Mouse (Mus musculus) liver, embryonic 11.5 days (tissue): ENCODE measurements around the gene Arl4d. TPM values are rescaled to one million over a fixed set of nuclear protein-coding genes. Genes with fewer than 3 reads are reported as not detected.
"Not testable (repeated sequence)": the region's sequence is repeated elsewhere in the genome, so short reads cannot be mapped to it uniquely, and the experiment has no call there.

Experiments
- ATAC-seq: fragments of 200-750 bp; cut with Nextera tagmentation; replicated peaks from 2 replicates; pipeline ENCODE4 v1.8.0; 2017; ENCODE audit warnings: moderate number of reproducible peaks, mild to moderate bottlenecking, moderate TSS enrichment, moderate library complexity; ENCODE audit not compliant: low FRiP score
- DNase-seq: peaks from one replicate; pipeline ENCODE4 v3.0.0-alpha.2; 2017; ENCODE audit warnings: low spot score
- H3K27ac ChIP-seq: fragments of 300-500 bp; sonication (generic); 2 replicates; pipeline ENCODE4 v1.5.1; 2014; ENCODE audit warnings: mild to moderate bottlenecking, low read depth, low read length, control low read depth
- H3K27me3 ChIP-seq: fragments of 300-500 bp; sonication (generic); replicated peaks from 2 replicates; pipeline ENCODE4 v1.6.1; 2014; ENCODE audit warnings: low read length, mixed read lengths; ENCODE audit not compliant: control insufficient read depth, insufficient read depth
- H3K36me3 ChIP-seq: fragments of 300-500 bp; sonication (generic); 2 replicates; pipeline ENCODE4 v1.6.1; 2014; ENCODE audit warnings: mild to moderate bottlenecking, low read length, moderate library complexity, mixed read lengths; ENCODE audit not compliant: control insufficient read depth, insufficient read depth
- H3K4me1 ChIP-seq: fragments of 300-500 bp; sonication (generic); replicated peaks from 2 replicates; pipeline ENCODE4 v1.6.1; 2014; ENCODE audit warnings: low read length, mixed read lengths; ENCODE audit not compliant: control insufficient read depth, insufficient read depth
- H3K4me2 ChIP-seq: fragments of 300-500 bp; sonication (generic); 2 replicates; pipeline ENCODE4 v1.6.1; 2014; ENCODE audit warnings: mild to moderate bottlenecking, control low read depth, moderate library complexity
- H3K4me3 ChIP-seq: fragments of 300-500 bp; sonication (generic); 2 replicates; pipeline ENCODE4 v1.5.1; 2014; ENCODE audit warnings: low read depth, low read length, control low read depth
- H3K9ac ChIP-seq: fragments of 300-500 bp; sonication (generic); 2 replicates; pipeline ENCODE4 v1.6.1; 2014; ENCODE audit warnings: low read depth, low read length, control low read depth
- H3K9me3 ChIP-seq: fragments of 300-500 bp; sonication (generic); 2 replicates; pipeline ENCODE4 v1.6.1; 2016; ENCODE audit warnings: low read length, inconsistent platforms, mixed read lengths; ENCODE audit not compliant: control insufficient read depth
- WGBS: fragments of 180-500 bp; shearing (Covaris S2); extraction: QIAGEN DNeasy Blood & Tissue Kit; methylation state at CpG from one replicate; pipeline ENCODE4 v1.1.7; 2014; 5-methylcytosine and 5-hydroxymethylcytosine counted together
- polyA plus RNA-seq: library from polyadenylated mRNA; unstranded; fragments of >200 nt; fragmentation: Nextera tagmentation; extraction: Ambion mirVana; gene quantifications from 2 replicates; pipeline ENCODE4 v1.2.1, GENCODE M21; 2014

Gene Arl4d
- polyA plus RNA-seq, 1 experiment from 2014 or later, result 3.9 TPM

DNA sequence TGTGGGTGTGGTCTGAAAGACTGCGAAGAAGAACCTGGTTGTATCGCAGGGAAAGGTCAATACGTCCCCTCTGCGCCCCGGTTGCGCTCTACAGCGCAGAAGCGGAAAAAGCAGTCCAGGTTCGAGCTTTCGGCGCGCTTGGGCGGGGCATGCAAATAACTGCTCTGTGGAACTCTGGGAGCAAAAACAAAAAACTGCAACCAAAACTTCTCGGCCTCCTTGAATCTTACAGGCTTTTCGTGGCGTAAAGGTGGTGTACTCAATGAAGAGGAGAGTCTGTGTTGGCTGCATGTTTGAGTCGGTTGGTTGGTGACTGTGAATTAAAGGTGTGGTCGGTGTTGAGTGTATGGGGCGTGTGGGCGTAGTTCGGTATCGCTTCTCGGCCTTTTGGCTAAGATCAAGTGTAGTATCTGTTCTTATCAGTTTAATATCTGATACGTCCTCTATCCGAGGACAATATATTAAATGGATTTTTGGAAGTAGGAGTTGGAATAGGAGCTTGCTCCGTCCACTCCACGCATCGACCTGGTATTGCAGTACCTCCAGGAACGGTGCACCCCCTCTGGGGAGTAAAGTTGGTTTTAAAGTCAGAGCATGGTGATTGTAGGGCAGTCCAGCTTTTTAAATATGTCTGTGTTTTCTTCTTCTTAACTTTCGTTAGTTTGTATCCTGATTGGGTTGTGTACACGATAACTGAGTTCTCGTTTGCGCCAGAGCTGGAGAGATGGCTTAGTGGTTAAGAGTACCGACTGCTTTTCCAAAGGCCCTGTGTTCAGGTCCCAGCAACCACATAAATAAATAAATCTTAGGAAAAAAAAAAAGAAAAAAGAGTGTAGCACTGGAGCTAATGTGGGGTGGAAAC is 38.1 kb upstream of the Arl4d start, which contains the start of gene Rdm1:
TSS of gene Rdm1 (plus strand) at position 201 of the 862 bp plus-strand sequence.
- Histone ChIP-seq H3K9ac (peak within 1 kb of the TSS; percentile 72), H3K36me3 (no peaks in the 10 kb centered on the region), H3K4me3 (peak within 1 kb of the TSS; percentile 51), H3K27ac (peak within 1 kb of the TSS; percentile 100), H3K9me3 (no peaks in the 10 kb centered on the region), H3K4me2 (peak within 1 kb of the TSS; percentile 76), H3K4me1 (peaks cover 6% of the 10 kb centered on the region; the same call in 1 of the 2 replicates), H3K27me3 (no peaks in the 10 kb centered on the region)
- peak; percentile 91 for ATAC-seq
- peak; percentile 88 for DNase-seq
- WGBS, result under 1% methylated on average over 33 of the region's 34 CpGs

- DNase-seq, result peak; percentile 85
These were observed 37.3 kb upstream of the Arl4d start for GRCm38 (mm10) chr11:101627857-101628559.

GRCm38 (mm10) chr11:101628733-101629417 is 36.5 kb upstream of the Arl4d start:
- WGBS, result 69% methylated on average over 4 of the region's 5 CpGs
- not testable (repeated sequence) for H3K27ac ChIP-seq, DNase-seq, H3K36me3 ChIP-seq, H3K9me3 ChIP-seq, H3K4me1 ChIP-seq, ATAC-seq, H3K9ac ChIP-seq, H3K27me3 ChIP-seq
- Histone ChIP-seq H3K4me3 (peak overlapping the region; percentile 50; the same call in 1 of the 2 replicates), H3K4me2 (peak overlapping the region; percentile 74)

More at GRCm38 (mm10) chr11:101627857-101628559, 37.3 kb upstream of the Arl4d start:
- Histone ChIP-seq H3K36me3 (no peaks in the 10 kb centered on the region), H3K4me3 (peak overlapping the region; percentile 50), H3K9me3 (no peaks in the 10 kb centered on the region), H3K27me3 (no peaks in the 10 kb centered on the region), H3K9ac (peak overlapping the region; percentile 67), H3K4me1 (peaks cover 6% of the 10 kb centered on the region; the same call in 1 of the 2 replicates), H3K27ac (peak overlapping the region; percentile 100), H3K4me2 (peak overlapping the region; percentile 74)
- WGBS, result under 1% methylated on average over 33 of the region's 33 CpGs
- ATAC-seq, result peak; percentile 53

- ATAC-seq, result no peak
- H3K4me2 ChIP-seq, result no peak overlapping the region
- 75% methylated on average over 10 of the region's 10 CpGs for WGBS
- no peaks in the 10 kb centered on the region for H3K27me3 ChIP-seq
- no peak overlapping the region for H3K9ac ChIP-seq
- no peak for DNase-seq
- H3K4me1 ChIP-seq, result peaks cover under 1% of the 10 kb centered on the region; the same call in 1 of the 2 replicates
- no peaks in the 10 kb centered on the region for H3K36me3 ChIP-seq
- H3K27ac ChIP-seq, result no peak overlapping the region
- H3K4me3 ChIP-seq, result no peak overlapping the region
- no peaks in the 10 kb centered on the region for H3K9me3 ChIP-seq
These were observed 29.7 kb upstream of the Arl4d start for GRCm38 (mm10) chr11:101635660-101636059.

GRCm38 (mm10) chr11:101639761-101640160 is 25.6 kb upstream of the Arl4d start:
- 87% methylated on average over 4 of the region's 4 CpGs for WGBS
- no peak for DNase-seq
- no peaks in the 10 kb centered on the region for H3K27me3 ChIP-seq
- H3K9me3 ChIP-seq, result no peaks in the 10 kb centered on the region
- no peak for ATAC-seq
- no peak overlapping the region for H3K4me3 ChIP-seq
- H3K4me2 ChIP-seq, result no peak overlapping the region
- peaks cover 2% of the 10 kb centered on the region; the same call in 1 of the 2 replicates for H3K4me1 ChIP-seq
- no peaks in the 10 kb centered on the region for H3K36me3 ChIP-seq
- H3K27ac ChIP-seq, result no peak overlapping the region
- no peak overlapping the region for H3K9ac ChIP-seq

DNA sequence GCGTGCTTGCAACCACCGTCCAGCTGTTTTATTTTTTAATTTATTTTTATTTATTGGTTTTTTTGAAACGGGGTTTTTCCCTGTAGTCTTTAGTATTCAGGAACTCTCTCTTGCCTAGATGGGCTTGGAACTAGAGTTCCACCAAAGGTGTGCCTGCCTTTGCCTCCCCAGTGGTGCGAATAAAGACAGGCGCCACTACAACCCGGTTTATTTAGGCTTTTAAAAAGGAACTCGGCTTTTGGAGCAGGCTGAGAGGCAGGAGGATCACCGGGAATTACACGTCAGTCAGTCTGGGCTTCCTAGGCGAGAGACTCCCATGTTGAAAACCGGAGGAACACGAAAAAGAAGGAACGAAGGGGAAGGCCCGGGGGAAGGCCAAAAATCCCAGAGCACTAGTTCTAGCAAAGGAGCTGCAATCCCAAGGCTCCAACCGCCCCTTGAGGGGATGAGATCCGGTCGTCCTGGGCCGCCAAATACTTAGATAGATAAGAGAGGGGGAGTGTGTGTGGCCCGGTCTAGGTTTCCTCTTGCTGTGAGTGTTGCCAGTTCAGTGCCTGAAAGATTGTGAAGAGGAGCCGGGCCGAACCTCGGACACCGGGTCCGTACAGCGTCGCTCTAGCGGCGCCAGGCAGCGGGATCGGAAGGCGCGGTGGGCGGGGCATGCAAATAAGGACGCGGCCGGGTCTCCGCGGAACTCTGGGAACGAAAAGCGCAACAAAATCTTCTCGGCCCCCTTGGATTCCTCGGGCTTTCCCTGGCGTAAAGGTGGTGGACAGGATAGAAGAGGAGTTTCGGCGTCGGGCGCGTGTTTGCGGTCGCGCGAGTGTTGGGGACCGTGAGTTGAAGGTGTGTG is 24.3 kb upstream of the Arl4d start:
- WGBS, result 6% methylated on average over 50 of the region's 53 CpGs
- H3K9me3 ChIP-seq, H3K4me1 ChIP-seq, H3K36me3 ChIP-seq, H3K27me3 ChIP-seq: not testable (repeated sequence)
- Histone ChIP-seq H3K27ac (peak overlapping the region; percentile 70), H3K4me2 (peak overlapping the region; percentile 58), H3K4me3 (peak overlapping the region; percentile 36), H3K9ac (peak overlapping the region; percentile 51)
- DNase-seq, result peak; percentile 80
- ATAC-seq, result peak; percentile 53

DNA sequence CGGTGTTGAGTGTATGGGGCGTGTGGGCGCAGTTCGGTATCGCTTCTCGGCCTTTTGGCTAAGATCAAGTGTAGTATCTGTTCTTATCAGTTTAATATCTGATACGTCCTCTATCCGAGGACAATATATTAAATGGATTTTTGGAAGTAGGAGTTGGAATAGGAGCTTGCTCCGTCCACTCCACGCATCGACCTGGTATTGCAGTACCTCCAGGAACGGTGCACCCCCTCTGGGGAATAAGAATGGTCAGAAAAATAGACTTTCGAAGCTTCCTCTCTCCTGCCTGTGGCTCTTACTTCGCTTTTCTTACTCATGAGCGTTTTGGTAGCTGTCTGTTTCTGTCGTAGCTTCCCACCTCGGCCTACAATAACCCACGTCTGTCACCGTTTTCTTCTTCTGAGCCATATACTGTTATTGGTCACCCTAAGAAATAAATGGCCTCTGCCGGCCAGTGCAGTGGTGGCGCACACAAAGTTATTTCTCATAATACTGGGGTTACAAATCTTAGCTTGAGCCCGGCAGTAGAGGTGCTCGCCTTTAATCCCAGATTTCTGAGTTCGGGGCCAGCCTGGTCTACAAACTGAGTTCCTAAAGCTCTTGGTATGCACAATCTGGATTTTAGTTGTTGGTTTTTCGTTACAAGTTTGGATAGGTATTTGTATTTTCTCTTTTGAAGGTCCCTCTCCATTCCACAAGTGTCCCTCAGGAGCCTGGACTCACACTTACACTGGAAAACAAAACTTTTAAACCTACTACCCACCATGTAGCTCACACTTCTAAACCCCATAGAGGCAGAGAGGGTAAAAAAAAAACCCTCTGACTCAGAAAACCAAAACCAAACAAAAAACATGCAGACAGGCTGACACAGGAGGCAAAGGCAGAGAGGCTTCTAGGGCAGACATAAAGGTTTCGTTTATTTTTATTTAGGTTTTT is 23.4 kb upstream of the Arl4d start:
- H3K9ac ChIP-seq, H3K9me3 ChIP-seq, H3K27me3 ChIP-seq, H3K36me3 ChIP-seq, H3K4me1 ChIP-seq, H3K4me2 ChIP-seq, H3K4me3 ChIP-seq: not testable (repeated sequence)
- peak; percentile 77 for ATAC-seq
- 6% methylated on average over 13 of the region's 26 CpGs for WGBS
- peak overlapping the region; percentile 70; the same call in 1 of the 2 replicates for H3K27ac ChIP-seq
- peak; percentile 68 for DNase-seq
